Mouse (Mus musculus) thymus, adult 2 months (tissue): ENCODE measurements around the gene Gm21118.
"Not testable (repeated sequence)": the region's sequence is repeated elsewhere in the genome, so short reads cannot be mapped to it uniquely, and the experiment has no call there.

Experiments used
- CTCF ChIP-seq: fragments of 200-500 bp; IDR thresholded peaks from 2 replicates; pipeline ENCODE4 v1.5.1; 2012; ENCODE audit warnings: mild to moderate bottlenecking, control low read depth, low read length, moderate library complexity, borderline replicate concordance; ENCODE audit not compliant: control insufficient read depth, poor library complexity, insufficient read depth; ENCODE audit errors: extremely low read depth
- POLR2A ChIP-seq: fragments of 200-500 bp; IDR thresholded peaks from 2 replicates; pipeline ENCODE4 v1.6.1; 2012; ENCODE audit warnings: mild to moderate bottlenecking, low read length, control low read depth, moderate library complexity; ENCODE audit not compliant: control insufficient read depth, poor library complexity, insufficient read depth; ENCODE audit errors: extremely low read depth

- TF ChIP-seq POLR2A, CTCF: not testable (repeated sequence)
Measured at GRCm38 (mm10) chrY:70273542-70273941, at the start of gene Gm21118.
